Mouse (Mus musculus): Measurements from ENCODE around the gene Tns1.
"Not testable (repeated sequence)": the region's sequence is repeated elsewhere in the genome, so short reads cannot be mapped to it uniquely, and the experiment has no call there.

The Tns1 gene

DNA sequence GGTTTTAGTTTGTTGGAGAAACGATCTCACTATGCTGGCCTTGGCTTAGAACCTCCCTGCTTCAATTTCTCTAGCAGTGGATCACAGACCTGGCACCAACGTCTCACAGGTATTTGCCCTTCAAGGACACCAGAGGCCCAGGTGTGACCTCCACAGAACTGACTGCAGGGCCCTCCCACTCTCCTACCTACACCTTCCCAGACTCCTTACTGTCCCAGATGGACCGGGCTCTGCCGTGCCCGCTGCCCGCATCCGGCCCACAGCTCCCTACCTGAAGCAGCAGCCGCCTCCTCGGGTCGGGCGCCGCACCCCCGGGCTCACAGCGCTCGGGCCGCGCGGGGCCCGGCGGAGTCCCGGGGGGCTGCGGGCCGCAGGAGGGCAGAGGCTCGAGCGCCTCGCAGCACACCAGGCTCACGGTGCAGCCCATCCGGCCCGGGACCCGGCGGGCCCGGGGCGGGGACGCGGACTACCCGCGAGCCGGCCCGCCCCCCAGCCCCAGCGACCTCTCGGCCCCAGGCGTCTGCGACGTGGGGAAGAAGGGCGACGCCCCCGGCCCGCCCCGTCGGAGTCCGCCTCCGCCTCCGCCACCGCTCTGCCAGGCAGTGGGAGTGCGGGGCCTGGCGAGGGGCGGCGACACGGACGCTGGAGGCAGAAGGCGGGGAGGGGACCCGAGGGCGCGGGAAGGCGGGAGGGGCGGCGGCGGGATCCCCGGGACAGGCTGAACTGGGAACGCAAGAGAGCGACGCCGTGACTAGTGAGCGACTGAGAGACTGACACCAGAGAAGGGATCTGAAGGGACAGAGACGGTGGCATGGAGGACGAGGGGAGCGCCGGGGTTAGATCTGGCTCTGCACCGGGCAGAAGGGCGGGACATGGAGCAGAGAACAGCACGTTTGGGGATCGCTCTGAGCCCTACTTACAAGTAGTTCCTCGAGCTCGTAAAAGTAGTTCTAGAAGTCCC is at the start of gene Tns1:
Tns1 (minus strand) TSS at position 429 of the 961 bp plus-strand sequence.
- DNase-seq (ENCODE audit: low spot score in 2 of 2) = peak in 1 of 2 experiments; percentile 28

GRCm38 (mm10) chr1:74172722-74173121 is 48.5 kb upstream of the Tns1 start:
- no peak for DNase-seq (ENCODE audit: low spot score in 2 of 2)

- DNase-seq (ENCODE audit: low spot score in 2 of 2) = no peak
Observed at GRCm38 (mm10) chr1:74169721-74170120, 45.5 kb upstream of the Tns1 start.

GRCm38 (mm10) chr1:74167136-74167535 is 42.9 kb upstream of the Tns1 start:
- DNase-seq (ENCODE audit: low spot score in 2 of 2) = no peak

GRCm38 (mm10) chr1:74160036-74160435 is 35.8 kb upstream of the Tns1 start:
- no peak for DNase-seq (ENCODE audit: low spot score in 2 of 2)

DNA sequence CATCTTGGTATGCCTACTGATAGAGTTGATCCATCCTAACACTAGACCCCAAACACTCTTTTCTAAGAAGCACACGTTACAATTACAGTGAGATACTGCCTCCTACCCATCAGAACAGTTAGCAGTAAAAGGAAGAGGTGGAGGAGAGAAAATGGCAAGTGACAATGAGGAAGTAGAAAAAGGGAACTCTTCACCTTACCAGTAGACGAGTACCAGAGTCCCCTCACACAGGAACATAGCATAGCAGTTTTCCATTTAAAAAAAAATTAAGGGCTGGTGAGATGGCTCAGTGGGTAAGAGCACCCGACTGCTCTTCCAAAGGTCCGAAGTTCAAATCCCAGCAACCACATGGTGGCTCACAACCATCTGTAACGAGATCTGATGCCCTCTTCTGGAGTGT is 35.4 kb upstream of the Tns1 start:
- not testable (repeated sequence) for DNase-seq (ENCODE audit: low spot score in 2 of 2)

DNA sequence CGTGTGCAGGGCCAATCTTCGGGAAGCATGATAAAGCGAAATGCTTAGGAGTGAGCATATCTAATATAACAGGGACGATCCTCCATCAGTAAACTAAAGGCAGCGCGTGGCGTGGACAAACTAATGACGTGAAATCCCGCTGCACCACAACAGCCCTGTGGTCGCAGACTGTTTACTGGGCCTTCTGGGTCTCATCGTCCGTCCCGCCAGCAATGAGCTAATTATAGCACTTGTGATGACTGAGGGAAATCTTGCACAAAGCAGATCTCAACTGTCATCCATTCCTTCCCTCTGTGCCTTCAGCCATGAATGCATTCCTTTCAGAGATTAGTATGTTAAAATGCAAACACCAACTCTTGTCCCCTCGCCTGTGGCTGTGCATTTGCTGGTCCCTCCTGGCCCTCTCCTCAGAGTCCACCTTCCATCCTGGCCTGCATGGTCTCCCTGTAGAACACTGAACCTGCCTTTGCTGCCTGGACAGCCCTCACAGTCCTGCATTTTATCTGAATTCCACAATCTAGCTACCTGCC is 32.2 kb upstream of the Tns1 start:
- DNase-seq (ENCODE audit: low spot score in 2 of 2) = no peak

- DNase-seq (ENCODE audit: low spot score in 2 of 2) = no peak
Observed at GRCm38 (mm10) chr1:74155435-74156012, 31.3 kb upstream of the Tns1 start.

DNA sequence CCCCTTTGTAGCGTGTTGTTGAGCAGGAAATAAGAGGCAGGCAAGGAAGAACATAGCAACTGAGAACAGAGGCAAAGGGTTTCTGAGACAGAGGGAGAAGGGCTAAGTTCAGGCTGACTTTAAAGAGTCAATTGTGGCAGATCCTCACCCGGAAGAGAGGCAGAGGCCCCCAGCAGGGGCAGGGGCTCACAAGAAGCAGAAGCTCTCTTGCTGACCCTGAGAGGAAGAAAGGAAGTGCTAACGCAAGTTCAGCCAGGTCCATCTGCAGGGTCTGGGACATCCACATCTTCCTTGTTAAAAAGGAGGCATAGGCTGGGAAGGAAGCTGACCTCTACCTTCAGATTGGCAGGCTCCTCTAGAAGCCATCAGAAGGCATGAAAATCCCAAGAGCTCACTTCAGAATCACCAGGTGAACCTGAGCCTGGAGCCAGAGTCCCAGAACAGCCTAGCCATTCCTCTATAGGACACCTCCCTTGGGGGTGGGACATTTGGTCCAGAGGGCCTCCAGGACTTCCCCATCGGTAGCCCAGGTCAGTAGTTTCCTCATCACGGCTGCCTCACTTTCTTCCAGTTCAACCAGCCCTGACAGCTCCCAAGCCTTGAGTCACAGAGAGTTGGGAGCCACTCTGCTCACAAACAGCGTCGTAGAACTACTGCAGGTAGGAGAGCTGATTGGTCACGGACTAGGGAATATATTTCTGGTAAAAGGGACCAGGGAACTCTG is 29.4 kb upstream of the Tns1 start, which contains the start of gene Cxcr2:
Cxcr2 (plus strand) TSS at position 529 of the 724 bp plus-strand sequence.
- no peak for DNase-seq (ENCODE audit: low spot score in 2 of 2)

GRCm38 (mm10) chr1:74151091-74151490 is 26.8 kb upstream of the Tns1 start:
- DNase-seq (ENCODE audit: low spot score in 2 of 2) = no peak

- DNase-seq (ENCODE audit: low spot score in 2 of 2) = no peak
Observed at GRCm38 (mm10) chr1:74150101-74150500, 25.9 kb upstream of the Tns1 start.

DNA sequence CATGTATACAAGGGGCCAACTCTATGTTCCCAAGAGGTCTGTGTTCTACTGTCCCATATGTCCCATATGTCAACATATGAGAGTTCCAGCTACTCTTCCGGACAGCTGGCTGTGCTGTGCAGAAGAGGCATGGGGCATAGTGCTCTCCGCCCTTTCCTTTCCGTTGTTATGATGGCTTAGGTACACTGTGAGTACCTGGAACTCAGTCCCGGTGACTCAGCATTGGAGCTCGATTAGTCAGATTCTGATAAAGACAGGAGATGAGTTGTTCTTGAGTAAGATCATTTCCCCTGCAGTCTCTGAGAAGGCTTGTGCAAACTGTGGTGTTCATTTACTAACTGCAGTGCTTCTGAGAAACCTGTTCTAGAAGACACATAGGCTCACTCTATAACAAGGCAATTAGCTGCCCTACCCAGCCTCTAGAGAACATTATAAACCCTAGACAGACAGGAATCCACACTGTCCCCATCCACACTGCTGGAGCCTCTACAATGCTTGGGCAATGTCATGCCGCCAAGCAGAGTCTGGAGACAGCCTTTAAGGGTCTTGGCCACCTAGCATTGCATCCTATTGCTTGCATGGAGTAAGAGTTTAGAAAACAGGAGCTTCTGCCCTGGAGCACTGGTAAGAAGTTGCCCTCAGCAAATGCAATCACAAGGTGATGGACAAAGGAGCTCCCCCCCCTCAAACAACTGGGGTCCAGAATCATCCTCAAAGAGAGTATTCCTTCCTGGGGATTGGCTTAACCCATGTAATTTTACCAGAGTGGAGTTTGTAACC is 25.0 kb upstream of the Tns1 start:
- DNase-seq (ENCODE audit: low spot score in 2 of 2) = no peak

GRCm38 (mm10) chr1:74141781-74142180 is 17.5 kb upstream of the Tns1 start:
- no peak for DNase-seq (ENCODE audit: low spot score in 2 of 2)

GRCm38 (mm10) chr1:74139415-74139814 is 15.2 kb upstream of the Tns1 start:
- no peak for DNase-seq (ENCODE audit: low spot score in 2 of 2)

DNA sequence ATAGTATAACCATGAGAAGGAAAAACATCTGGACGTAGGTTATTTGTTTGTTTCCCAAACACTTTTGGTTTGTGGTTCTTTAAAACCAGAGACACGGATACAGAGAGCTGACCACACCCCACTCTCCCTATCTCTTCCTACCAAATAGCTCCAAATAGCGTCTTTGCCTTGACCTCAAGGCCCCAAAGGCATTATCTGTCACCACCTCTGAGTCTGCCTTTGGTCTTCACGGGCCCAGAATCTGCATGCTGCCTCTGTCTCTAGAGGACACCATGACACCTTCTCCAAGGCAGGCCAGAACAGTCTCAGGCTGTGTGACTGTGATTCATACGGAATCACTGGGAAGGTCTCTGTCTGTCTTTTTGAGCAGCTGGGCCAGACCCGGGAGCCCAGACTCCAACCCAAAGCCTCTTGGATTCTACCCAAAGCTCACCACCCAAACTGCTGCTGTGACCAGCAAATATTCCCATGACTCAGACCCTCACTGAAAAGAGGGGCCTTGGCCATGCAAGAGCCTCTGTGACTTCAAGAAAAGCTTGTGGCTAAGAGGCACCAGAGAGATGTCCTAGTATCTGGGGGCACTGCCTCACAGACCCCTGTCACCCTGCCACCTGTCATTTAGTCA is 11.2 kb upstream of the Tns1 start:
- DNase-seq (ENCODE audit: low spot score in 2 of 2) = no peak

DNA sequence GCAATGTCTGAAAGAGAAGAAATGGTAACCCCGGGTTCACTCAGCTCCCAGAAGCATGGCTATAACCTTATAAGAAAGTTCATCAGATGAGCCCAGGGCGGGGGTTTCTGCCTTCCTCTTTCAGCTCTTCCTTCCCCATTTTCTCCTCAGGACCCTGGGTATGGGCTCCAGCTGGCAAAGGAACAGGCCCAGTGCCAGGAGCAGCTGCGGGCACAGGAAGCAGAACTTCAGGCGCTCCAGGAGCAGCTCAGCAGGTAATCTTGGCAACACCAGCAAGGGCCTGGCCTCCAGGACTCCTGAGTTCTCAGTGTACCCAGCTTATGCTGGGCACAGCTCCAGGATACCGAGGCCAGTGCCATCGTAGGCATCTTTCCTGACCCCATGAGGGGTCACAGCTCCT is 9.7 kb upstream of the Tns1 start:
- DNase-seq (ENCODE audit: low spot score in 2 of 2) = no peak

- DNase-seq (ENCODE audit: low spot score in 2 of 2) = no peak
Observed at GRCm38 (mm10) chr1:74132011-74132410, 7.8 kb upstream of the Tns1 start.

- no peak for DNase-seq (ENCODE audit: low spot score in 2 of 2)
Observed at GRCm38 (mm10) chr1:74130883-74131659, 6.8 kb upstream of the Tns1 start.

DNA sequence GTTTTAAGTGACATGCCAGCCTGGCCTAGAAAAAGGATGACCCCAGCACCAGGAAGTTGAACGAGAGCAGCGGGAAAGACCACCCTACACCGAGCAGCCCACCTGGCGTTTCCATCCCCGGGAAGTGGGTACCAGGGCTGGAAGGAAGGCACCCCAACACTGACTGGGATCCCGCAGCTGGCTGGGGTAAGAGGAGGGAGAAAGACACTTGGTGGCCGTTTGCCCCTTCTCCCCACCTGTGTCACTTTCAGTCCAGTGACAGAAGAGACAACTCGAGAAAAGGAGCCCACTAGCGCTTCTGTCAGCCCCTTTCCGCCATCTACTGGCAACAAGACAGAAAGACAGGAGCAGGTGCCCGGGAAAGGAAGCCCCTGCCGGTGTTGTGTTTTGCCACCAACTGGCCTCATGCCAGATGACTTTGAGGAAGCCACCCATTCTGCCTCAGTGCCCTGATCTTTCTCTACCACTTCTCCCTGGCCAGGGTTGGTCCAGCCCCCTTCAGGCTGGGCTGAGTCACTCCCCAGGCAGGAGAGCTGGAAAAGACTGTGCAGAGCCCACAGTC is 823 bp upstream of the Tns1 start, which contains the start of gene Rufy4:
Rufy4 (plus strand) TSS at position 551 of the 562 bp plus-strand sequence.
- peak; percentile 35 to 70 for DNase-seq (ENCODE audit: low spot score in 2 of 2)

GRCm38 (mm10) chr1:74123215-74123614 is 1.0 kb downstream of the Tns1 start:
- DNase-seq (ENCODE audit: low spot score in 2 of 2) = no peak
